23 mouse cellular contexts compared by ENCODE assay signal in genomic region chr4:125119721-125120120, GRCm38 (mm10). TPM values are rescaled to one million over a fixed set of nuclear protein-coding genes. Genes with fewer than 3 reads are reported as not detected.
DNase-seq lines count a peak whose midpoint lies in the region; ATAC-seq lines count a peak whose summit lies in the region.
"Had no signal": no experiment of that assay in that cellular context is flagged by ENCODE, and none has a peak within 500 bp of the region (broad histone marks: within the 10 kb centered on the region; RNA-seq: fewer than 3 reads in every experiment).

No protein-coding gene starts in this region.

- H3K4me1 ChIP-seq in hindbrain, embryonic 16.5 days (ENCODE audit: control insufficient read depth, insufficient read depth, low read depth, low read length) = peaks cover 13% of the 10 kb centered on the region
- H3K4me1 ChIP-seq in hindbrain, embryonic 11.5 days (replicated peaks; ENCODE audit: control insufficient read depth, insufficient read depth, low read length) = peaks cover 9% of the 10 kb centered on the region
- H3K4me1 ChIP-seq in brown adipose tissue, adult 24 weeks (ENCODE audit: control insufficient read depth, insufficient read depth, insufficient read length, low read length) = peaks cover 53% of the 10 kb centered on the region

- H3K4me3 ChIP-seq in hindbrain, embryonic 16.5 days (ENCODE audit: low read length) = no peak overlapping the region
- H3K4me3 ChIP-seq in hindbrain, embryonic 11.5 days (ENCODE audit: low read depth, low read length) = no peak overlapping the region
- no peak overlapping the region for H3K4me3 ChIP-seq in brown adipose tissue, adult 24 weeks (ENCODE audit: insufficient read depth, low read depth, low read length)
- H3K4me3 ChIP-seq: embryonic facial prominence, embryonic 15.5 days; erythroblast, embryonic 14.5 days; forebrain, embryonic 10.5 days; forebrain, embryonic 15.5 days; hindbrain, embryonic 13.5 days had no signal

- no peaks in the 10 kb centered on the region for H3K27me3 ChIP-seq in hindbrain, embryonic 16.5 days (replicated peaks; ENCODE audit: control insufficient read depth, insufficient read depth, low read length)
- no peaks in the 10 kb centered on the region for H3K27me3 ChIP-seq in hindbrain, embryonic 11.5 days (ENCODE audit: control insufficient read depth, insufficient read depth, low read length)
- H3K27me3 ChIP-seq: embryonic facial prominence, embryonic 15.5 days; forebrain, embryonic 15.5 days had no signal

- H3K9me3 ChIP-seq in hindbrain, embryonic 16.5 days (ENCODE audit: control insufficient read depth, low read length) = no peaks in the 10 kb centered on the region
- H3K9me3 ChIP-seq in hindbrain, embryonic 11.5 days (ENCODE audit: control insufficient read depth, low read length) = no peaks in the 10 kb centered on the region
- H3K9me3 ChIP-seq: embryonic facial prominence, embryonic 15.5 days; forebrain, embryonic 10.5 days; forebrain, embryonic 15.5 days; hindbrain, embryonic 13.5 days had no signal

- peak; percentile 58 for DNase-seq in adrenal gland, adult 2 months
- DNase-seq in adrenal gland, postnatal 4 days (ENCODE audit: low spot score in 2 of 2) = no peak
- DNase-seq in hindbrain, embryonic 11.5 days (ENCODE audit: low spot score) = no peak
- DNase-seq in adrenal gland, postnatal 10 days = peak; percentile 74
- no peak for DNase-seq in lung, postnatal 36 days
- DNase-seq in cerebellum, adult 11-12 months = no peak
- DNase-seq: cerebellum, adult 8-10 months; gastrocnemius, postnatal 14 days; heart, postnatal 4 days; kidney, adult 8-10 months had no signal

- ATAC-seq in hindbrain, embryonic 16.5 days = no peak
- no peak for ATAC-seq in hindbrain, embryonic 11.5 days (ENCODE audit: low FRiP score)
- ATAC-seq: forebrain, embryonic 15.5 days; intestine, embryonic 16.5 days had no signal

- no peaks in the 10 kb centered on the region for H3K36me3 ChIP-seq in hindbrain, embryonic 16.5 days (ENCODE audit: control insufficient read depth, insufficient read depth, low read length)
- H3K36me3 ChIP-seq in hindbrain, embryonic 11.5 days (ENCODE audit: control insufficient read depth, insufficient read depth, low read length) = no peaks in the 10 kb centered on the region
- H3K36me3 ChIP-seq: forebrain, embryonic 10.5 days; forebrain, embryonic 15.5 days; hindbrain, embryonic 13.5 days had no signal

- H3K4me2 ChIP-seq in hindbrain, embryonic 16.5 days (ENCODE audit: low read length) = no peak overlapping the region
- H3K4me2 ChIP-seq in hindbrain, embryonic 11.5 days (replicated peaks; ENCODE audit: low read depth, low read length) = no peak overlapping the region
- H3K4me2 ChIP-seq: embryonic facial prominence, embryonic 15.5 days; forebrain, embryonic 15.5 days; hindbrain, embryonic 13.5 days had no signal

- 0 out of 2 replicates have a peak overlapping the region, but pooled peaks have one; percentile 15 for H3K9ac ChIP-seq in hindbrain, embryonic 16.5 days (ENCODE audit: low read depth, low read length)
- H3K9ac ChIP-seq in hindbrain, embryonic 11.5 days (ENCODE audit: low read depth, low read length) = no peak overlapping the region
- H3K9ac ChIP-seq: embryonic facial prominence, embryonic 15.5 days; forebrain, embryonic 15.5 days; hindbrain, embryonic 13.5 days had no signal

- 93% methylated on average over 11 of the region's 11 CpGs for WGBS in hindbrain, embryonic 16.5 days
- 91% methylated on average over 11 of the region's 11 CpGs for WGBS in hindbrain, embryonic 11.5 days

- H3K27ac ChIP-seq in hindbrain, embryonic 16.5 days (ENCODE audit: low read depth, low read length) = no peak overlapping the region
- no peak overlapping the region for H3K27ac ChIP-seq in hindbrain, embryonic 11.5 days (ENCODE audit: low read depth, low read length)
- H3K27ac ChIP-seq in brown adipose tissue, adult 24 weeks (replicated peaks; ENCODE audit: low read depth, low read length) = 0 out of 2 replicates have a peak overlapping the region, but pooled peaks have one; percentile 72
- H3K27ac ChIP-seq: embryonic facial prominence, embryonic 15.5 days; forebrain, embryonic 10.5 days; forebrain, embryonic 15.5 days; hindbrain, embryonic 13.5 days had no signal

RNA-seq across cellular contexts. Expression of gene Zc3h12a, which starts 7.9 kb away (rescaled TPM):
- total RNA-seq in adrenal gland, adult 2 months (2021) = 1 to 10 TPM; 6.0 to 7.0 TPM
- 7.8 and 8.9 TPM in 2 replicates for polyA plus RNA-seq in adrenal gland, adult 2 months (2012; rRNA removed)
- 1 to 10 TPM; 7.1 to 8.8 TPM for total RNA-seq in adrenal gland, postnatal 4 days (2021)
- polyA plus RNA-seq in hindbrain, embryonic 16.5 days (2015; fragmentation: Nextera tagmentation; extraction: Ambion mirVana) = 0.23 and 0.31 TPM in 2 replicates
- polyA plus RNA-seq in hindbrain, embryonic 11.5 days (2014; fragmentation: Nextera tagmentation; extraction: Ambion mirVana) = 0.29 and 0.78 TPM in 2 replicates
- 1 to 10 TPM; 4.6 to 6.8 TPM for total RNA-seq in adrenal gland, postnatal 10 days (2021)
- polyA plus RNA-seq in brown adipose tissue, adult 24 weeks (2012; ENCODE audit: insufficient read depth, insufficient read length, missing spikeins) = 3.1 and 5.4 TPM in 2 replicates

RNA-seq across cellular contexts. Expression of gene Meaf6, which starts 34.8 kb away (rescaled TPM):
- 10 to 100 TPM; 29.9 to 30.6 TPM for total RNA-seq in adrenal gland, adult 2 months (2021)
- 4.3 and 6.4 TPM in 2 replicates for polyA plus RNA-seq in adrenal gland, adult 2 months (2012; rRNA removed)
- 10 to 100 TPM; 43.1 to 45.4 TPM for total RNA-seq in adrenal gland, postnatal 4 days (2021)
- 147 and 151 TPM in 2 replicates for polyA plus RNA-seq in hindbrain, embryonic 16.5 days (2015; fragmentation: Nextera tagmentation; extraction: Ambion mirVana)
- 122 and 131 TPM in 2 replicates for polyA plus RNA-seq in hindbrain, embryonic 11.5 days (2014; fragmentation: Nextera tagmentation; extraction: Ambion mirVana)
- 10 to 100 TPM; 23.8 to 36.0 TPM for total RNA-seq in adrenal gland, postnatal 10 days (2021)
- polyA plus RNA-seq in brown adipose tissue, adult 24 weeks (2012; ENCODE audit: insufficient read depth, insufficient read length, missing spikeins) = 15.2 and 16.5 TPM in 2 replicates

RNA-seq across cellular contexts. Expression of gene Snip1, which starts 53.2 kb away (rescaled TPM):
- total RNA-seq in adrenal gland, adult 2 months (2021) = 10 to 100 TPM; 18.3 to 19.3 TPM
- 6.1 TPM in 2 replicates for polyA plus RNA-seq in adrenal gland, adult 2 months (2012; rRNA removed)
- total RNA-seq in adrenal gland, postnatal 4 days (2021) = 10 to 100 TPM; 21.2 to 22.2 TPM
- 20.6 and 22.0 TPM in 2 replicates for polyA plus RNA-seq in hindbrain, embryonic 16.5 days (2015; fragmentation: Nextera tagmentation; extraction: Ambion mirVana)
- polyA plus RNA-seq in hindbrain, embryonic 11.5 days (2014; fragmentation: Nextera tagmentation; extraction: Ambion mirVana) = 37.7 and 37.9 TPM in 2 replicates
- total RNA-seq in adrenal gland, postnatal 10 days (2021) = 10 to 100 TPM; 15.5 to 16.7 TPM
- 8.0 and 9.0 TPM in 2 replicates for polyA plus RNA-seq in brown adipose tissue, adult 24 weeks (2012; ENCODE audit: insufficient read depth, insufficient read length, missing spikeins)

RNA-seq across cellular contexts. Expression of gene Dnali1, which starts 54.2 kb away (rescaled TPM):
- total RNA-seq in adrenal gland, adult 2 months (2021) = not detected
- 0.06 TPM in 1 of 2 replicates, not detected in the other for polyA plus RNA-seq in adrenal gland, adult 2 months (2012; rRNA removed)
- total RNA-seq in adrenal gland, postnatal 4 days (2021) = not detected
- 1.2 and 1.4 TPM in 2 replicates for polyA plus RNA-seq in hindbrain, embryonic 16.5 days (2015; fragmentation: Nextera tagmentation; extraction: Ambion mirVana)
- polyA plus RNA-seq in hindbrain, embryonic 11.5 days (2014; fragmentation: Nextera tagmentation; extraction: Ambion mirVana) = 0.64 and 0.91 TPM in 2 replicates
- total RNA-seq in adrenal gland, postnatal 10 days (2021) = not detected
- polyA plus RNA-seq in brown adipose tissue, adult 24 weeks (2012; ENCODE audit: insufficient read depth, insufficient read length, missing spikeins) = not detected in 2 replicates
- total RNA-seq: common myeloid progenitor, adult 5-6 weeks; gastrocnemius, postnatal 14 days; granulocyte monocyte progenitor cell, adult 5-6 weeks; heart, postnatal 10 days; heart, postnatal 4 days; MEL had no signal
- polyA plus RNA-seq: erythroblast, embryonic 14.5 days; heart, embryonic 14.5 days; intestine, embryonic 16.5 days had no signal

Comparison
In these comparisons a context has a peak if more than half of its experiments do, and no peak if none do; other contexts are left out.
1. DNase-seq: peak in adrenal gland, adult 2 months (single experiment) and adrenal gland, postnatal 10 days (single experiment); none in adrenal gland, postnatal 4 days (0 of 2), hindbrain, embryonic 11.5 days (single experiment), lung, postnatal 36 days (single experiment) and cerebellum, adult 11-12 months (single experiment).